Mouse (Mus musculus) cerebellum, postnatal 25 days (tissue): ENCODE measurements at regions not wholly inside any gene's neighbourhood (a gene's known extent, or its start where the extent isn't known, plus 50 kb on each side); places are given as distances from the start of the nearest gene placed in this dataset.
A peak's percentile ranks its signal among the peaks of the same experiment; 100 is the strongest.

Experiments used
- DNase-seq, 2 experiments: peaks; one replicate each; pipeline ENCODE4 v3.0.0; 2021; ENCODE audit warnings: mixed read lengths in 2 of 2

DNA sequence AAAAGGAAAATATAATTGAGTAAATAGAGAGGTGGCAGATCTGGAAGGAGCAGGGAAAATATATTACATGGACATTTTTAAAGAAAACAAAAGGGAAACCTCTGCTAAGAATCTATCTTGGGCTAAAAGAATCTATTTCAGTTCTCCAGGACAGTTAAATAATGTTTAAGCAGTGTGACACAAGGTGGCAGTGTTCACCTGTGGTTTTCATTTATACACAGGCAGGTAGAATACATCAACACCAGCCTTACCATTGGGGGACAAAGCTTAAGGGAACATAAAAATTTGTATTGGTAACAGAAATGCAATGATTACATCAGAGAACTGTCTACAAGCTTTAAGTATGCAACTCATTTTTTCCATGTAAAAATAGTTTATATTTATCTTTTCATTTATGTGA is 78.2 kb upstream of the Cldn34d start:
- peak in 1 of 2 experiments; percentile 45 for DNase-seq
